In the genomic region with DNA sequence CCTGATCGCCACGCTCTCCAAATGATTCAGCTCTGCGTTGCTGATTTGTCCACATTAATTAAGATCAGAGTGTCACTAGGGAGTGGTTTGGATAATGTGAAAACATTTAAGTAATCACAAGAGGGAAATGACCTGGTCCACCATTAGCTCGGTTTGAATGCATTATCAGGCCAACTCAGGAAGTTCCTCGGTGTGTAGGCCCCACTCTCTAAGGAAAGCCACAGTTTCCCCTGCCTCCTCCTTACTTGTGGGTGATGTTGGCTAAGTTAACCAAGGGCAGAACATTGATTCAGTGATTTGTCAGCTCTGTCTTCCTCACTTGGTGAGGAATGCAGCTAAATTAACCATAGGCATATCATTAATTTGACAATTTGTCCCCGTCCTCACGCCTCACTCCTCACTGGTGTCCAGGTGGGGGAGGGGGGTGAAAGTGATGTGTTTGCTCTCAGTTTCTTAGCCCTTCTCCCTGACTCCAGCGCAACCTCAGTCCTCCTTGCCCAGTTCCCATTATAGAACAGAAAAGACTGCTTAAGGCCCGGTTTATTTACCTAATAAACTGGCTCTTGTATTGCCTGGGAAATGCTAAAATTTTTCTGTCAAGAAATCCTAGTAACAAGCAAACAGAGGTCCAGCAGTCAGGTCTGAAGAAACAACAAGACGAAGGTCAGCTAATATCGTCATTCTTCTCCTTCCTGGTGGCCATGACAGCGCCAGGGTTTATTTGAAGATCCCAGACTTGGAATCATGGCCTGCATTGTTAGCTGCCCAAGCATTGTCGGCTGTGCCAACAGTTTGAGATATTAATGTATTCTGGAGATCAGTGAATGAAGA, we compare ENCODE assay signal across 14 mouse cellular contexts.
DNase-seq lines count a peak whose midpoint lies in the region; ATAC-seq and TF ChIP-seq lines count a peak whose summit lies in the region.
"Had no signal": no experiment of that assay in that cellular context is flagged by ENCODE, and none has a peak within 500 bp of the region (broad histone marks: within the 10 kb centered on the region; RNA-seq: fewer than 3 reads in every experiment).

No protein-coding gene starts in this region.

- H3K4me1 ChIP-seq in forebrain, postnatal 0 days (ENCODE audit: insufficient read depth), result peaks cover 24% of the 10 kb centered on the region
- H3K4me1 ChIP-seq in midbrain, embryonic 11.5 days (ENCODE audit: control insufficient read depth, insufficient read depth, low read length), result peaks cover 45% of the 10 kb centered on the region

- peak overlapping the region; percentile 47; the same call in 1 of the 2 replicates for H3K27ac ChIP-seq in forebrain, postnatal 0 days (ENCODE audit: low read depth, low read length)
- H3K27ac ChIP-seq in midbrain, embryonic 11.5 days (ENCODE audit: low read depth, low read length), result peak overlapping the region; percentile 94
- H3K27ac ChIP-seq: heart, embryonic 13.5 days; lung, embryonic 15.5 days had no signal

- intact Hi-C loops in left cerebral cortex, postnatal 10 days (cut with DNase I), result no loop called here

- no peaks in the 10 kb centered on the region; the same call in 1 of the 2 replicates for H3K27me3 ChIP-seq in forebrain, postnatal 0 days (ENCODE audit: insufficient read depth, low read length)
- peaks cover 7% of the 10 kb centered on the region for H3K27me3 ChIP-seq in midbrain, embryonic 11.5 days (ENCODE audit: control insufficient read depth, insufficient read depth, low read length)
- H3K27me3 ChIP-seq: heart, embryonic 13.5 days; lung, embryonic 15.5 days had no signal

- DNase-seq in 416B (ENCODE audit: low read depth), result peak; percentile 64
- peak; percentile 35 for DNase-seq in adrenal gland, postnatal 14 days
- DNase-seq in forebrain, postnatal 0 days, result peak; percentile 17
- peak; percentile 93 for DNase-seq in midbrain, embryonic 11.5 days (ENCODE audit: low spot score, missing footprints)
- no peak for DNase-seq in layer of hippocampus, adult 9-10 months (ENCODE audit: low spot score)
- DNase-seq in spleen, postnatal 10 days (ENCODE audit: low spot score in 2 of 2), result no peak
- DNase-seq in left cerebral cortex, postnatal 10 days (ENCODE audit: extremely low spot score in 1 of 2, low spot score in 2 of 2), result no peak
- DNase-seq: cerebellum, postnatal 14 days; kidney, adult 8-10 months; layer of hippocampus, postnatal 36 days had no signal

- 28% methylated on average over 13 of the region's 13 CpGs for WGBS in forebrain, postnatal 0 days
- WGBS in midbrain, embryonic 11.5 days, result 29% methylated on average over 13 of the region's 13 CpGs

- H3K4me3 ChIP-seq in forebrain, postnatal 0 days (ENCODE audit: low read depth, low read length), result no peak overlapping the region
- H3K4me3 ChIP-seq in midbrain, embryonic 11.5 days (ENCODE audit: low read depth, low read length), result no peak overlapping the region
- H3K4me3 ChIP-seq: heart, embryonic 13.5 days; lung, embryonic 15.5 days had no signal

- ATAC-seq in forebrain, postnatal 0 days, result no peak
- ATAC-seq in midbrain, embryonic 11.5 days (ENCODE audit: low FRiP score), result peak; percentile 65
- no peak for ATAC-seq in inflammation-experienced regulatory T-cells, adult 6 months
- ATAC-seq: activated CD4-positive, CD25-positive, alpha-beta regulatory T cell, adult 4 months had no signal

- H3K4me2 ChIP-seq in forebrain, postnatal 0 days (ENCODE audit: low read depth), result 0 out of 2 replicates have a peak overlapping the region, but pooled peaks have one; percentile 6
- H3K4me2 ChIP-seq in midbrain, embryonic 11.5 days, result no peak overlapping the region
- H3K4me2 ChIP-seq: heart, embryonic 13.5 days; lung, embryonic 15.5 days had no signal

- H3K9ac ChIP-seq in forebrain, postnatal 0 days, result no peak overlapping the region
- peak overlapping the region; percentile 56; the same call in 1 of the 2 replicates for H3K9ac ChIP-seq in midbrain, embryonic 11.5 days (ENCODE audit: low read length)
- H3K9ac ChIP-seq: lung, embryonic 15.5 days had no signal

- no peaks in the 10 kb centered on the region for H3K36me3 ChIP-seq in forebrain, postnatal 0 days (ENCODE audit: insufficient read depth)
- H3K36me3 ChIP-seq in midbrain, embryonic 11.5 days (ENCODE audit: control insufficient read depth, insufficient read depth, low read length), result no peaks in the 10 kb centered on the region
- H3K36me3 ChIP-seq: heart, embryonic 13.5 days; lung, embryonic 15.5 days had no signal

- no peaks in the 10 kb centered on the region for H3K9me3 ChIP-seq in forebrain, postnatal 0 days (ENCODE audit: low read length)
- no peaks in the 10 kb centered on the region for H3K9me3 ChIP-seq in midbrain, embryonic 11.5 days (ENCODE audit: control insufficient read depth, low read length)
- H3K9me3 ChIP-seq: heart, embryonic 13.5 days; lung, embryonic 15.5 days had no signal

- TF ChIP-seq CTCF in forebrain, postnatal 0 days (IDR thresholded peaks at IDR 0.05; ENCODE audit: low read depth), result no peak

Comparison
In these comparisons a context has a peak if more than half of its experiments do, and no peak if none do; other contexts are left out.
1. DNase-seq: peak in 416B (single experiment), adrenal gland, postnatal 14 days (single experiment), forebrain, postnatal 0 days (single experiment) and midbrain, embryonic 11.5 days (single experiment); none in layer of hippocampus, adult 9-10 months (single experiment), spleen, postnatal 10 days (0 of 2) and left cerebral cortex, postnatal 10 days (0 of 2).